Mouse (Mus musculus) ES-E14 (cell line): Measurements from ENCODE around the gene Slc19a3. TPM values are rescaled to one million over a fixed set of nuclear protein-coding genes. Genes with fewer than 3 reads are reported as not detected.

Source experiments
- DNase-seq: peaks from one replicate; pipeline ENCODE4 v3.0.0-alpha.2; 2013; ENCODE audit warnings: low read depth, low spot score
- H3K27ac ChIP-seq: 2 replicates; pipeline ENCODE4 v1.5.1; 2012; ENCODE audit warnings: low read depth, mild to moderate bottlenecking, low read length, moderate library complexity, mixed read lengths; ENCODE audit not compliant: poor library complexity, insufficient read depth, severe bottlenecking
- H3K36me3 ChIP-seq: 2 replicates; pipeline ENCODE4 v1.6.1; 2012; ENCODE audit warnings: mild to moderate bottlenecking, low read length, moderate library complexity, mixed read lengths; ENCODE audit not compliant: control insufficient read depth, poor library complexity, insufficient read depth, severe bottlenecking
- H3K4me1 ChIP-seq, 2 experiments: fragments of 150-350 bp in 1 of 2; sonication (generic) in 1 of 2; 2 replicates each; pipeline ENCODE4 v1.6.1; 2012; ENCODE audit warnings: low read length in 2 of 2, mild to moderate bottlenecking in 1 of 2, mixed read lengths in 1 of 2; ENCODE audit not compliant: control insufficient read depth in 2 of 2, insufficient read depth in 2 of 2, poor library complexity in 1 of 2
- H3K4me3 ChIP-seq, 2 experiments: fragments of 150-350 bp in 1 of 2; sonication (generic) in 1 of 2; 2 replicates each; pipeline ENCODE4 v1.5.1; 2012; ENCODE audit warnings: low read length in 2 of 2, low read depth in 1 of 2, mild to moderate bottlenecking in 1 of 2, mixed read lengths in 1 of 2; ENCODE audit not compliant: insufficient read depth in 1 of 2, poor library complexity in 1 of 2, severe bottlenecking in 1 of 2
- H3K9ac ChIP-seq: 2 replicates; pipeline ENCODE4 v1.6.1; 2012; ENCODE audit warnings: low read depth, mild to moderate bottlenecking, low read length, mixed read lengths; ENCODE audit not compliant: poor library complexity, insufficient read depth, severe bottlenecking
- H3K9me3 ChIP-seq: fragments of 150-350 bp; sonication (generic); 2 replicates; pipeline ENCODE4 v1.6.1; 2012; ENCODE audit warnings: low read depth, mild to moderate bottlenecking, low read length; ENCODE audit not compliant: control insufficient read depth, insufficient read depth
- CHD2 ChIP-seq: IDR thresholded peaks from 2 replicates; pipeline ENCODE4 v1.6.1; 2014; ENCODE audit warnings: mild to moderate bottlenecking, low read depth, low read length, inconsistent platforms
- HCFC1 ChIP-seq: IDR thresholded peaks from 2 replicates; pipeline ENCODE4 v1.6.1; 2012; ENCODE audit warnings: low read length, inconsistent platforms, borderline replicate concordance; ENCODE audit not compliant: insufficient read depth
- MAFK ChIP-seq: IDR thresholded peaks from 2 replicates; pipeline ENCODE4 v1.6.1; 2014; ENCODE audit warnings: mild to moderate bottlenecking, low read depth, low read length, inconsistent platforms; ENCODE audit not compliant: insufficient read depth
- ZC3H11A ChIP-seq: IDR thresholded peaks from 2 replicates; pipeline ENCODE4 v1.6.1; 2012; ENCODE audit warnings: low read depth, mild to moderate bottlenecking, inconsistent platforms, low read length, borderline replicate concordance
- ZNF384 ChIP-seq: IDR thresholded peaks from 2 replicates; pipeline ENCODE4 v1.6.1; 2012; ENCODE audit warnings: low read depth, low read length, inconsistent platforms
- in situ Hi-C, 2 experiments: fragments of 600-800 bp; cut with MboI; formaldehyde crosslinking; loops; one replicate each; pipeline ENCODE4 v1.15.1; 2025; ENCODE audit warnings: low sequenced_read_pairs in 2 of 2, inconsistent platforms in 1 of 2; ENCODE audit not compliant: unreplicated experiment in 2 of 2
- total RNA-seq: library from RNA; depleted of rRNA; stranded (reverse); fragments of 300-350 nt; gene quantifications from 2 replicates; pipeline ENCODE4 v1.2.3, GENCODE M21; 2012

Slc19a3 gene
- total RNA-seq, 1 experiment, result 1.3 TPM

DNA sequence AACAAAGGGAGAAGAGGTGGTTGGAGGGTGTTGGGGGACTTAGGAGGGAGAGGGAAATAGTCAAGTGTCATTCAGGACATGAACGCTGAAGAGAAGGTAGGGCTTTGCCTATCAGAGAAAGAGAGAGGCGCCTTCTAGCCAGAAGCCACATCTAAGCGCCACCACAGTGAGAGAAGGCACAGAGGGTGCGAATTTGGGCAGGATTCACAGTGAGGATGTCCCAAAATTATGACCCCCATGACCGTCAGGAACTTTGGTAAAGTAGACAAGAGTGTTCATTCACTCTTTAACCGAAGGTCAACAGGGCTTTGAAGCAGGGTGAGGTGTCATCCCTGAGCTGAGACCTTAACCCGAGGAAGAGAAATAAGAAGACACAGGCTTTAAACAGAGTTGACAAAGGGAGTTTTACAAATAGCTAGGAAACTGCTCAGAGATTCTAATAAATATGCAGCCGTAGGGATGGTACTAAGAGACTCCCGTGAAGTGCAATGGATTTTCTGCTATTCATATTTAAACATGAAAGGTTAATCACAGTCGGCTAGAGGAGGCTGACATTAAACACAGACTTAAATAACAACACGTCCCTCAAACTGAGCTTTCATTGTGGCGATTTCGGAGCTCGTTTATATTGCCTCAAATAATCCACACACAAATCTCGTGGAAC lies 37.4 kb upstream of the Slc19a3 start:
- no peak overlapping the region for H3K27ac ChIP-seq
- DNase-seq, result no peak
- H3K9me3 ChIP-seq, result no peaks in the 10 kb centered on the region
- in situ Hi-C loops, result no loop called here
- H3K9ac ChIP-seq, result no peak overlapping the region
- no peak overlapping the region for H3K4me3 ChIP-seq
- TF ChIP-seq CHD2, result no peak
- TF ChIP-seq ZC3H11A, result no peak
- no peak for TF ChIP-seq ZNF384
- no peak for TF ChIP-seq MAFK
- TF ChIP-seq HCFC1, result no peak
- H3K36me3 ChIP-seq, result no peaks in the 10 kb centered on the region
- no peaks in the 10 kb centered on the region for H3K4me1 ChIP-seq

DNA sequence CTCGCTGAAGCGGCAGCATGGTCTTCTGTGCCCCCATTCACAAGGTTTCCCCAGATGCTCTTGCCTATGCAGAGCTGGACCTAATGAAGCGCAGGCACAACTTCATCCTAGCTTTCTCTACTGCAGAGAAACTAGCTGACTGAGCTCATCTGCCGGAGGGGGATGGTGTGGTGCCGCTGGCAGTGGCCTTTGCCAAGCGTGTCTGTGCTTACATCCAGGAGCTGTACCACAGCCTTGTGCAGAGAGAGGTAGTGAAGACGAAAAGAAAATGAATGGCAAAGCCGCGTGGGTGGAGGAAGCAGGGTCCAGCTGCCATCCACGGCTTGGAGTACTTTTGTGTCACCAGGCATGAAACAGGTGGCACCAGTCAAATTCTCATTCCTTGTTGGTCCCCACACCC lies 29.0 kb upstream of the Slc19a3 start:
- H3K4me1 ChIP-seq, result no peaks in the 10 kb centered on the region
- H3K9ac ChIP-seq, result no peak overlapping the region
- no peak overlapping the region for H3K4me3 ChIP-seq
- in situ Hi-C loops, result no loop called here
- H3K27ac ChIP-seq, result no peak overlapping the region
- TF ChIP-seq CHD2, result no peak
- TF ChIP-seq HCFC1, result no peak
- TF ChIP-seq ZNF384, result no peak
- TF ChIP-seq ZC3H11A, result no peak
- no peaks in the 10 kb centered on the region for H3K36me3 ChIP-seq
- DNase-seq, result no peak
- no peaks in the 10 kb centered on the region for H3K9me3 ChIP-seq

DNA sequence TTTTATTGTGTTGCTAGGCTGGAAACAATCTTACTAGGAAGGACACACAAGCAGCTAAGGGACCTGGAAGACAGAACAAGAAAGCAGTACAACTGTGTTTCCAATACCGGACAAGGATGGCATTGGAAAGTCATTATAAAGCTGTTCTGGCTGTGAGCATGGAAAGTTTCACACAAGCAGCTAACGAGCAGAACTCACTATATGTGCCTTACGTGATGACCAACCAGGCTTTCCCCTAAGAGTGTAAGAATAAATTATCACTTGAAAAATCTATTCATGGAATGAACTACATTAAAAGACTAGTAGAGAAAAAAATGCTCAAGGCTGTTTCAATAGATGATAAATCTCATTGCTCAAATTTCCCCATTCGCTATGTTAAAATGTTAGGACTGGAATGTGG lies 28.3 kb upstream of the Slc19a3 start:
- no peaks in the 10 kb centered on the region for H3K9me3 ChIP-seq

DNA sequence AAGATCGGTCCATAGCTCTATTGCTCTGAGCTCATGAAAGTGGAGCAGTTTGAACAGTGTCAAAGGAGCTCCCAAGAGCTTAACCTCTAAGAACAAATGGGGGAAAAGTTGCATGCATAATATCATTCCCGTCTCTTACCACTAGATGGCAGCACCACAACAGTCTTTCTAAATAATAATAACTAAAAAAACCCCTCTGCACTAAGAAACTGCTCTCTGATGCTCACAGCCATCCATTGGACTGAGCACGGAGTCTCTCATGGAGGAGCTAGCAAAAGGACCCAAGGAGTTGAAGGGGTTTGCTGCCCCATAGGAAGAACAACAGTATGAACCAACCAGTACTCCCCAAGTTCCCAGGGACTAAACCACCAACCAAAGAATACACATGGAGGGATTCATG lies 26.6 kb upstream of the Slc19a3 start:
- Histone ChIP-seq H3K9ac (no peak overlapping the region), H3K27ac (no peak overlapping the region), H3K4me3 (no peak overlapping the region), H3K36me3 (no peaks in the 10 kb centered on the region), H3K9me3 (no peaks in the 10 kb centered on the region), H3K4me1 (no peaks in the 10 kb centered on the region)
- DNase-seq, result peak; percentile 48
- TF ChIP-seq ZC3H11A (no peak), ZNF384 (no peak), MAFK (no peak), CHD2 (no peak), HCFC1 (no peak)
- in situ Hi-C loops, result no loop called here

More for the DNA sequence above, 28.3 kb upstream of the Slc19a3 start:
- DNase-seq, result no peak
- H3K9ac ChIP-seq, result no peak overlapping the region
- in situ Hi-C loops, result no loop called here
- no peak overlapping the region for H3K27ac ChIP-seq
- no peaks in the 10 kb centered on the region for H3K4me1 ChIP-seq
- H3K4me3 ChIP-seq, result no peak overlapping the region
- no peaks in the 10 kb centered on the region for H3K36me3 ChIP-seq
- no peak for TF ChIP-seq HCFC1
- TF ChIP-seq CHD2, result no peak

DNA sequence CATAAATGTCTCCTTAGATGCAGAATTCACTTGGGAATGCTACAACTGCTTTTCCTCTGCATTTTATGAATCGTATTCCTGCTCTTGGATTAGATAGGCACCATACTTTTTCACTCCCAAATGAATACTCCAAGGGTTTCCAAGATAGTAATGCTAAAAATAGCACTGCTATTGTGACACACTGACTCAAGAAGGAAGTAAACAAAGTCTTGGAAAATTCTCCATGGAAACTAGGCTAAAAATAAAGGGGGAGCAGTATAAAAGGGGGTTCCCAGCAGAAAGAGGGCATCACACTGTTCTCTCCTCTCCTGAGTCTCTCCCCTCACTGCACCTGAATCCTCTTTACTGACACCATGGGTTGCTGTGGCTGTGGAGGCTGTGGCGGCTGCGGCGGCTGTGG lies 22.4 kb upstream of the Slc19a3 start, which contains the start of gene Krtap28-13:
Krtap28-13 (plus strand) TSS at position 288 of the 400 bp plus-strand sequence.
- no peak for DNase-seq
- in situ Hi-C loops, result no loop called here
- no peak within 1 kb of the TSS for H3K27ac ChIP-seq
- no peak within 1 kb of the TSS for H3K9ac ChIP-seq
- H3K4me1 ChIP-seq, result no peaks in the 10 kb centered on the region
- no peaks in the 10 kb centered on the region for H3K36me3 ChIP-seq
- H3K9me3 ChIP-seq, result no peaks in the 10 kb centered on the region
- H3K4me3 ChIP-seq, result peak within 1 kb of the TSS in 1 of 2 experiments; percentile 44; a peak in 2 of 4 replicates
- TF ChIP-seq CHD2 (no peak), MAFK (no peak), HCFC1 (no peak), ZNF384 (no peak), ZC3H11A (no peak)
